Mouse (Mus musculus) regulatory T cell (primary cell): ENCODE results near the gene Cyp27b1.
"Not testable (repeated sequence)": the region's sequence is repeated elsewhere in the genome, so short reads cannot be mapped to it uniquely, and the experiment has no call there.

Experiments
- in situ Hi-C: fragments of 300-600 bp; cut with MboI, MseI; formaldehyde crosslinking; loops from one replicate; pipeline ENCODE4 v1.15.1; 2025; ENCODE audit warnings: high pct_unique_total_duplicates

Cyp27b1 gene

GRCm38 (mm10) chr10:127049395-127050118 lies 1.5 kb downstream of the Cyp27b1 start:
- in situ Hi-C loops = no loop called here

GRCm38 (mm10) chr10:127050119-127050474 lies 2.0 kb downstream of the Cyp27b1 start:
- in situ Hi-C loops = no loop called here

GRCm38 (mm10) chr10:127054646-127055045 lies 6.6 kb downstream of the Cyp27b1 start:
- in situ Hi-C loops = no loop called here

GRCm38 (mm10) chr10:127055406-127055805 lies 7.4 kb downstream of the Cyp27b1 start:
- in situ Hi-C loops = no loop called here

GRCm38 (mm10) chr10:127056490-127056889 lies 8.4 kb downstream of the Cyp27b1 start:
- in situ Hi-C loops = no loop called here

- in situ Hi-C loops = no loop called here
Measured at GRCm38 (mm10) chr10:127058161-127058560, 10.1 kb downstream of the Cyp27b1 start.

GRCm38 (mm10) chr10:127058708-127059107 lies 10.7 kb downstream of the Cyp27b1 start:
- in situ Hi-C loops = no loop called here

GRCm38 (mm10) chr10:127059174-127059967 lies 11.3 kb downstream of the Cyp27b1 start:
- in situ Hi-C loops = no loop called here

GRCm38 (mm10) chr10:127059968-127060916 lies 12.2 kb downstream of the Cyp27b1 start, which contains the start of gene March9:
March9 (minus strand) TSS chr10:127060184.
- in situ Hi-C loops = no loop called here

GRCm38 (mm10) chr10:127061085-127061484 lies 13.0 kb downstream of the Cyp27b1 start:
- in situ Hi-C loops = no loop called here

GRCm38 (mm10) chr10:127061513-127061912 lies 13.5 kb downstream of the Cyp27b1 start:
- in situ Hi-C loops = no loop called here

GRCm38 (mm10) chr10:127062101-127062500 lies 14.1 kb downstream of the Cyp27b1 start:
- in situ Hi-C loops = not testable (repeated sequence)

GRCm38 (mm10) chr10:127062503-127062902 lies 14.5 kb downstream of the Cyp27b1 start:
- in situ Hi-C loops = no loop called here

GRCm38 (mm10) chr10:127063239-127063872 lies 15.3 kb downstream of the Cyp27b1 start, which contains the start of gene Cdk4:
Cdk4 (plus strand) TSS chr10:127063534.
- in situ Hi-C loops = no loop called here

- in situ Hi-C loops = no loop called here
Measured at GRCm38 (mm10) chr10:127063913-127064870, 16.1 kb downstream of the Cyp27b1 start.

GRCm38 (mm10) chr10:127065981-127066380 lies 17.9 kb downstream of the Cyp27b1 start:
- in situ Hi-C loops = no loop called here

GRCm38 (mm10) chr10:127066519-127067018 lies 18.5 kb downstream of the Cyp27b1 start:
- in situ Hi-C loops = no loop called here

- in situ Hi-C loops = no loop called here
Measured at GRCm38 (mm10) chr10:127068360-127069038, 20.4 kb downstream of the Cyp27b1 start.
